ENCODE assay signal across 15 mouse cellular contexts in genomic region chr13:107063115-107063807, GRCm38 (mm10). TPM values are rescaled to one million over a fixed set of nuclear protein-coding genes. Genes with fewer than 3 reads are reported as not detected.
DNase-seq lines count a peak whose midpoint lies in the region; ATAC-seq and TF ChIP-seq lines count a peak whose summit lies in the region.
"Had no signal": no experiment of that assay in that cellular context is flagged by ENCODE, and none has a peak within 500 bp of the region (broad histone marks: within the 10 kb centered on the region; RNA-seq: fewer than 3 reads in every experiment).

No protein-coding gene starts in this region.

- DNase-seq in lung, postnatal 10 days = no peak
- DNase-seq in c-Kit-positive CD71-positive TER-119-positive erythroid progenitor cells, embryonic 14.5 days (ENCODE audit: low spot score) = peak; percentile 84
- DNase-seq in stomach, postnatal 0 days (ENCODE audit: low spot score) = no peak
- no peak for DNase-seq in embryo, embryonic 9.5 days (ENCODE audit: extremely low spot score)
- no peak for DNase-seq in heart, adult 11 months
- no peak for DNase-seq in gastrocnemius, postnatal 14 days
- DNase-seq: cerebellum, postnatal 36 days; kidney, postnatal 10 days; thymus, postnatal 25 days had no signal

- no peak for TF ChIP-seq EP300 in stomach, postnatal 0 days (optimal IDR thresholded peaks at IDR 0.05)

- peak; percentile 77; the same call in 1 of the 2 replicates for ATAC-seq in lung, embryonic 15.5 days (ENCODE audit: borderline replicate concordance, extremely low read depth, low FRiP score, low TSS enrichment)
- peak; percentile 95 for ATAC-seq in liver, embryonic 15.5 days (ENCODE audit: insufficient read depth)
- ATAC-seq in stomach, postnatal 0 days (ENCODE audit: low FRiP score, low TSS enrichment) = peak; percentile 68; the same call in 1 of the 2 replicates
- ATAC-seq: activated CD4-positive, CD25-positive, alpha-beta regulatory T cell, adult 4 months had no signal

- 45% methylated on average over 7 of the region's 7 CpGs for WGBS in lung, embryonic 15.5 days
- 14% methylated on average over 7 of the region's 7 CpGs for WGBS in liver, embryonic 15.5 days (ENCODE audit: insufficient replicate concordance)
- 37% methylated on average over 7 of the region's 7 CpGs for WGBS in stomach, postnatal 0 days

- no peaks in the 10 kb centered on the region for H3K9me3 ChIP-seq in lung, embryonic 15.5 days
- no peaks in the 10 kb centered on the region for H3K9me3 ChIP-seq in liver, embryonic 15.5 days (replicated peaks)
- H3K9me3 ChIP-seq in stomach, postnatal 0 days (ENCODE audit: control insufficient read depth, low read length) = no peaks in the 10 kb centered on the region
- H3K9me3 ChIP-seq: heart, embryonic 15.5 days had no signal

- no peaks in the 10 kb centered on the region for H3K4me1 ChIP-seq in lung, embryonic 15.5 days
- peaks cover 44% of the 10 kb centered on the region for H3K4me1 ChIP-seq in liver, embryonic 15.5 days (replicated peaks)
- no peaks in the 10 kb centered on the region for H3K4me1 ChIP-seq in stomach, postnatal 0 days (replicated peaks; ENCODE audit: control insufficient read depth, insufficient read depth)
- H3K4me1 ChIP-seq: heart, embryonic 15.5 days had no signal

- no peak overlapping the region for H3K4me3 ChIP-seq in lung, embryonic 15.5 days
- H3K4me3 ChIP-seq in liver, embryonic 15.5 days (replicated peaks) = peak overlapping the region; percentile 63
- H3K4me3 ChIP-seq in stomach, postnatal 0 days (ENCODE audit: low read depth, low read length) = no peak overlapping the region
- H3K4me3 ChIP-seq: heart, embryonic 15.5 days had no signal

- H3K27ac ChIP-seq in lung, embryonic 15.5 days = no peak overlapping the region
- H3K27ac ChIP-seq in liver, embryonic 15.5 days (replicated peaks) = peak overlapping the region; percentile 98
- H3K27ac ChIP-seq in stomach, postnatal 0 days (replicated peaks) = no peak overlapping the region
- H3K27ac ChIP-seq: heart, embryonic 15.5 days; macrophage had no signal

- TF ChIP-seq CTCF in stomach, postnatal 0 days (IDR thresholded peaks at IDR 0.05; ENCODE audit: low read depth) = no peak

- no peaks in the 10 kb centered on the region for H3K36me3 ChIP-seq in lung, embryonic 15.5 days
- H3K36me3 ChIP-seq in liver, embryonic 15.5 days (replicated peaks) = no peaks in the 10 kb centered on the region
- no peaks in the 10 kb centered on the region for H3K36me3 ChIP-seq in stomach, postnatal 0 days (ENCODE audit: control insufficient read depth, insufficient read depth, low read length)
- H3K36me3 ChIP-seq: heart, embryonic 15.5 days had no signal

- no peak overlapping the region for H3K4me2 ChIP-seq in lung, embryonic 15.5 days
- peak overlapping the region; percentile 71 for H3K4me2 ChIP-seq in liver, embryonic 15.5 days
- no peak overlapping the region for H3K4me2 ChIP-seq in stomach, postnatal 0 days (replicated peaks; ENCODE audit: low read depth)
- H3K4me2 ChIP-seq: heart, embryonic 15.5 days had no signal

- H3K9ac ChIP-seq in lung, embryonic 15.5 days = no peak overlapping the region
- H3K9ac ChIP-seq in liver, embryonic 15.5 days = peak overlapping the region; percentile 57
- no peak overlapping the region for H3K9ac ChIP-seq in stomach, postnatal 0 days (ENCODE audit: low read length)
- H3K9ac ChIP-seq: heart, embryonic 15.5 days had no signal

- intact Hi-C loops in gastrocnemius, postnatal 14 days (cut with DNase I; ENCODE audit: low total_unique reads) = no loop called here

- no peaks in the 10 kb centered on the region for H3K27me3 ChIP-seq in lung, embryonic 15.5 days
- no peaks in the 10 kb centered on the region for H3K27me3 ChIP-seq in liver, embryonic 15.5 days
- H3K27me3 ChIP-seq in stomach, postnatal 0 days (ENCODE audit: control insufficient read depth, insufficient read depth, low read length) = no peaks in the 10 kb centered on the region
- H3K27me3 ChIP-seq: CH12.LX; heart, embryonic 15.5 days had no signal

RNA-seq across cellular contexts. Expression of gene Kif2a, which starts 41.3 kb away (rescaled TPM):
- 23.3 and 24.0 TPM in 2 replicates for polyA plus RNA-seq in lung, embryonic 15.5 days (2015; fragmentation: Nextera tagmentation; extraction: Ambion mirVana)
- 23.1 and 30.6 TPM in 2 replicates for polyA plus RNA-seq in liver, embryonic 15.5 days (2015; fragmentation: Nextera tagmentation; extraction: Ambion mirVana)
- 13.0 and 16.7 TPM in 2 replicates for polyA plus RNA-seq in stomach, postnatal 0 days (2015; fragmentation: Nextera tagmentation; extraction: Ambion mirVana)
- total RNA-seq in gastrocnemius, postnatal 14 days (2021) = 10 to 100 TPM; 16.8 to 22.8 TPM
